Mouse (Mus musculus): ENCODE data around the gene Dand5. TPM values are rescaled to one million over a fixed set of nuclear protein-coding genes. Genes with fewer than 3 reads are reported as not detected.

Dand5 gene
- polyA plus RNA-seq, 1 experiment from 2014 or later: 4.7 TPM

DNA sequence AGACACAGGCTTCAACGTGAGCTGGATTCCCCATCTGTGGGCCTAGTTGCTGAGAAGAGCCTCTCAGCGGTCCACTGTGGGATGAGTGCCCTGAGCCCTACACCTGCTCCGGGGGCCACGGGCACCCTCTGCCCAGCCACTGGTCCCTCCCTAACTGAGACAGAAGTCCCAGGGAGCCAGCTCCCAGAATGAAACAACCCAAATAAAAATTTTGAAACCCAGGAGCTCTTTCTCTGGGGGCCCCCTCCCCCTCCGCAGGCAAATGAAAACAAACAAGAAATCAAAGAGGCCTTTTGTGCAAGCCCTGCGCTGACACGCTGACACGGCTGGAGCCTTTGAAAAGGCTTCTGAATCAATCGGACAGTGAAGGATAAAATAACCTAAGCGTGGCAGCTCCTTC lies 57.0 kb downstream of the Dand5 start:
- 6% methylated on average over 10 of the region's 10 CpGs for WGBS
- ATAC-seq (ENCODE audit: insufficient read depth, low FRiP score, low TSS enrichment) (no peak), DNase-seq (ENCODE audit: low spot score) (no peak)
- Histone ChIP-seq H3K4me1 (ENCODE audit: control insufficient read depth, insufficient read depth, low read length) (peaks cover 12% of the 10 kb centered on the region), H3K9me3 (ENCODE audit: control insufficient read depth, low read length) (no peaks in the 10 kb centered on the region), H3K27ac (ENCODE audit: low read depth, low read length) (no peak overlapping the region), H3K27me3 (ENCODE audit: control insufficient read depth, insufficient read depth, low read length) (peaks cover 82% of the 10 kb centered on the region), H3K4me2 (ENCODE audit: low read depth) (no peak overlapping the region), H3K36me3 (ENCODE audit: control insufficient read depth, insufficient read depth, low read length) (no peaks in the 10 kb centered on the region), H3K4me3 (ENCODE audit: low read depth, low read length) (no peak overlapping the region), H3K9ac (ENCODE audit: low read length) (no peak overlapping the region)

Small RNA genes lying within 50 kb of the gene (microRNA-seq; reads per million reads assigned to microRNA genes)
- 3.9 reads per million, percentile 9 among the genes with 10 or more reads in this experiment for gene Mir7069

Other genes starting within 250 kb of the Dand5 start
- gene Ier2, start 160.0 kb downstream of the Dand5 start, polyA plus RNA-seq (2014; fragmentation: Nextera tagmentation; extraction: Ambion mirVana): 71.6 and 79.4 TPM in 2 replicates
- 60.4 and 60.6 TPM in 2 replicates for gene Trmt1, start 136.5 kb downstream of the Dand5 start, polyA plus RNA-seq (2014; fragmentation: Nextera tagmentation; extraction: Ambion mirVana)
- 26.2 and 27.0 TPM in 2 replicates for gene Nacc1, start 135.0 kb downstream of the Dand5 start, polyA plus RNA-seq (2014; fragmentation: Nextera tagmentation; extraction: Ambion mirVana)
- gene Lyl1, start 121.4 kb downstream of the Dand5 start, polyA plus RNA-seq (2014; fragmentation: Nextera tagmentation; extraction: Ambion mirVana): 4.6 and 5.3 TPM in 2 replicates
- 0.84 and 1.8 TPM in 2 replicates for gene G430095P16Rik, start 99.8 kb downstream of the Dand5 start, polyA plus RNA-seq (2014; fragmentation: Nextera tagmentation; extraction: Ambion mirVana)
- gene Nfix, start 22.5 kb downstream of the Dand5 start, polyA plus RNA-seq (2014; fragmentation: Nextera tagmentation; extraction: Ambion mirVana): 3.1 and 3.7 TPM in 2 replicates
- 38.6 and 38.7 TPM in 2 replicates for gene Gadd45gip1, start 8.7 kb upstream of the Dand5 start, polyA plus RNA-seq (2014; fragmentation: Nextera tagmentation; extraction: Ambion mirVana)
- gene Rad23a, start 17.8 kb upstream of the Dand5 start, polyA plus RNA-seq (2014; fragmentation: Nextera tagmentation; extraction: Ambion mirVana): 101 TPM in 2 replicates
- 870 and 925 TPM in 2 replicates for gene Calr, start 24.1 kb upstream of the Dand5 start, polyA plus RNA-seq (2014; fragmentation: Nextera tagmentation; extraction: Ambion mirVana)
- 95.7 and 104 TPM in 2 replicates for gene Farsa, start 34.2 kb upstream of the Dand5 start, polyA plus RNA-seq (2014; fragmentation: Nextera tagmentation; extraction: Ambion mirVana)
- gene Syce2, start 49.3 kb upstream of the Dand5 start, polyA plus RNA-seq (2014; fragmentation: Nextera tagmentation; extraction: Ambion mirVana): 50.5 and 56.9 TPM in 2 replicates
- gene Gcdh, start 71.1 kb upstream of the Dand5 start, polyA plus RNA-seq (2014; fragmentation: Nextera tagmentation; extraction: Ambion mirVana): 31.5 and 33.7 TPM in 2 replicates
- gene Klf1, start 79.1 kb upstream of the Dand5 start, polyA plus RNA-seq (2014; fragmentation: Nextera tagmentation; extraction: Ambion mirVana): 11.8 and 12.9 TPM in 2 replicates
- gene Dnase2a, start 85.7 kb upstream of the Dand5 start, polyA plus RNA-seq (2014; fragmentation: Nextera tagmentation; extraction: Ambion mirVana): 4.0 and 4.9 TPM in 2 replicates
- 13.8 and 14.6 TPM in 2 replicates for gene Mast1, start 114.5 kb upstream of the Dand5 start, polyA plus RNA-seq (2014; fragmentation: Nextera tagmentation; extraction: Ambion mirVana)
- 0.25 TPM in 1 of 2 replicates, not detected in the other for gene Rtbdn, start 124.2 kb upstream of the Dand5 start, polyA plus RNA-seq (2014; fragmentation: Nextera tagmentation; extraction: Ambion mirVana)
- gene Gm49661, start 146.6 kb upstream of the Dand5 start, polyA plus RNA-seq (2014; fragmentation: Nextera tagmentation; extraction: Ambion mirVana): not detected in 2 replicates
- 1,335 and 1,358 TPM in 2 replicates for gene Prdx2, start 146.8 kb upstream of the Dand5 start, polyA plus RNA-seq (2014; fragmentation: Nextera tagmentation; extraction: Ambion mirVana)
- gene Rnaseh2a, start 146.9 kb upstream of the Dand5 start, polyA plus RNA-seq (2014; fragmentation: Nextera tagmentation; extraction: Ambion mirVana): 92.9 and 116 TPM in 2 replicates
- 6.2 and 6.9 TPM in 2 replicates for gene Junb, start 155.9 kb upstream of the Dand5 start, polyA plus RNA-seq (2014; fragmentation: Nextera tagmentation; extraction: Ambion mirVana)
- 10.5 and 12.9 TPM in 2 replicates for gene Hook2, start 167.8 kb upstream of the Dand5 start, polyA plus RNA-seq (2014; fragmentation: Nextera tagmentation; extraction: Ambion mirVana)
- not detected in 2 replicates for gene Best2, start 191.7 kb upstream of the Dand5 start, polyA plus RNA-seq (2014; fragmentation: Nextera tagmentation; extraction: Ambion mirVana)
- 129 and 130 TPM in 2 replicates for gene Asna1, start 202.5 kb upstream of the Dand5 start, polyA plus RNA-seq (2014; fragmentation: Nextera tagmentation; extraction: Ambion mirVana)
- 158 and 170 TPM in 2 replicates for gene Trir, start 204.0 kb upstream of the Dand5 start, polyA plus RNA-seq (2014; fragmentation: Nextera tagmentation; extraction: Ambion mirVana)
- 16.3 and 19.7 TPM in 2 replicates for gene Tnpo2, start 214.1 kb upstream of the Dand5 start, polyA plus RNA-seq (2014; fragmentation: Nextera tagmentation; extraction: Ambion mirVana)
- 25.0 and 25.8 TPM in 2 replicates for gene Fbxw9, start 237.2 kb upstream of the Dand5 start, polyA plus RNA-seq (2014; fragmentation: Nextera tagmentation; extraction: Ambion mirVana)
- gene Gm5741, start 245.2 kb upstream of the Dand5 start, polyA plus RNA-seq (2014; fragmentation: Nextera tagmentation; extraction: Ambion mirVana): not detected in 2 replicates
- 70.3 and 73.8 TPM in 2 replicates for gene Dhps, start 248.9 kb upstream of the Dand5 start, polyA plus RNA-seq (2014; fragmentation: Nextera tagmentation; extraction: Ambion mirVana)

Data from neural tube, embryonic 11.5 days (tissue).